Mouse (Mus musculus) erythroblast, adult 5-6 weeks (primary cell): ENCODE results near the gene Ism2. TPM values are rescaled to one million over a fixed set of nuclear protein-coding genes. Genes with fewer than 3 reads are reported as not detected.

Experiments
- ATAC-seq: replicated peaks from 2 replicates; pipeline ENCODE4 v1.8.0; 2016; ENCODE audit warnings: moderate number of reproducible peaks, mild to moderate bottlenecking, moderate TSS enrichment, inconsistent platforms; ENCODE audit not compliant: poor library complexity, low FRiP score, severe bottlenecking
- total RNA-seq, 2 experiments: library from RNA; stranded (forward) in 1 of 2; stranded (reverse) in 1 of 2; fragments of 150-400 nt in 1 of 2; fragments of 200-764, 138-1000 nt in 1 of 2; gene quantifications; 2 replicates each; pipeline versions ENCODE4 v1.2.3 to v1.2.4; 2015 to 2017; ENCODE audit warnings: low replicate concordance in 2 of 2

Gene Ism2
- total RNA-seq, 2 experiments from 2014 or later, result not detected

GRCm38 (mm10) chr12:87253878-87254277 lies 45.6 kb downstream of the Ism2 start:
- no peak for ATAC-seq

- no peak for ATAC-seq
Observed at GRCm38 (mm10) chr12:87250161-87250560, 49.3 kb downstream of the Ism2 start.

DNA sequence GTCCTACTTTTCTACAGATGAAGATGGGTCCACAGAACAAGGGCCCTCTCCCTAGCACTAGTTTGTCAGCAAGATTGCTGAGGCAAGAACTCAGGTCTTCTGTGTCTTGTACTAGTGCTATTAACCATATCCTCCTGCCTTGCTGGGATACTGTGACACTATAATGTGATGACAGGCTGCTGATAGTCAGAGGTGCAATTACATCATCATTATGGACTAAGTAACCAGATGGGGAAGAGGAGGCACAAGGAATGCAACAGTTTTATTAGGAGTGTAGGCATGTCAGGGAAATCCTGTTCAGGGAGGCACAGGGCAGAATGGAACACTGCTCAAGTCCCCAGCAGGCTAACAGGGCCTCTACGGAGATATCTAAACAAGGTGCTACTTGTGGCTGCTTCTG lies 60.9 kb downstream of the Ism2 start, which contains the start of gene Noxred1:
TSS of gene Noxred1 (minus strand) at position 101 of the 400 bp plus-strand sequence.
- ATAC-seq, result no peak

- ATAC-seq, result no peak
Observed at GRCm38 (mm10) chr12:87236882-87237483, 62.5 kb downstream of the Ism2 start.

DNA sequence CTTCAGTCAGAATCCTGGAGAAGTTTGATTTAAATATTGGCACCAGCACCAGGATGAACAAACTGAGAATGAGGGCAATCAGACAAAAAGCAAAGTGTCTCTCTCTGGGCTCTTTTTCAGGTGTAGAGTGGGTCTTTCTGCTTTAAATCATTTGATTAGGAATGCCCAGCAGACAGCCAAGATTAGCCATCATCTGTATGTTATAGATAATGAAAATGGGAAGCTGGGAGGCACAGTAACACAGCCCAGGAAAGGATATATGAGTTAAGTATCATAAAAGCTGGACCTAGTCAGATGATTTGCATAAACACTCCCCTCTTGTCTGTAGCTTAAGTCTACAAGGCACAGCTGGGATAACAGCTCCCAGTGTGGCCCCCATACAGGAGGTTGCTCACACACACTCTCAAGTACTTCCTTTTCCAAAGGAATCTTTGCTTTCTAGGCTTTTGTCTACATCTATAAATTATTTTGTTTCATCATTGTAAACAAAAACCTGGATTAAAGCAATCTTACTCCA lies 69.1 kb downstream of the Ism2 start:
- no peak for ATAC-seq

- ATAC-seq, result no peak
Observed at GRCm38 (mm10) chr12:87229633-87230032, 69.9 kb downstream of the Ism2 start.

Other genes starting within 250 kb of the Ism2 start
- not detected in 2 replicates for gene Ngb, start 197.2 kb downstream of the Ism2 start, total RNA-seq (2015; ENCODE audit: low replicate concordance)
- not detected in 2 replicates for gene Ngb, start 197.2 kb downstream of the Ism2 start, total RNA-seq (2017; ENCODE audit: low replicate concordance)
- 6.1 and 8.4 TPM in 2 replicates for gene Gstz1, start 152.5 kb downstream of the Ism2 start, total RNA-seq (2015; ENCODE audit: low replicate concordance)
- gene Gstz1, start 152.5 kb downstream of the Ism2 start, total RNA-seq (2017; ENCODE audit: low replicate concordance), result 3.8 and 5.2 TPM in 2 replicates
- 0.58 and 2.7 TPM in 2 replicates for gene Pomt2, start 151.7 kb downstream of the Ism2 start, total RNA-seq (2015; ENCODE audit: low replicate concordance)
- gene Pomt2, start 151.7 kb downstream of the Ism2 start, total RNA-seq (2017; ENCODE audit: low replicate concordance), result 1.7 and 2.1 TPM in 2 replicates
- gene Samd15, start 100.0 kb downstream of the Ism2 start, total RNA-seq (2015; ENCODE audit: low replicate concordance), result not detected in 2 replicates
- gene Samd15, start 100.0 kb downstream of the Ism2 start, total RNA-seq (2017; ENCODE audit: low replicate concordance), result 1.5 TPM in 1 of 2 replicates, not detected in the other
- gene Tmed8, start 99.3 kb downstream of the Ism2 start, total RNA-seq (2015; ENCODE audit: low replicate concordance), result 1.3 and 3.3 TPM in 2 replicates
- 1.8 and 3.0 TPM in 2 replicates for gene Tmed8, start 99.3 kb downstream of the Ism2 start, total RNA-seq (2017; ENCODE audit: low replicate concordance)
- 2.7 TPM in 1 of 2 replicates, not detected in the other for gene Noxred1, start 61.0 kb downstream of the Ism2 start, total RNA-seq (2015; ENCODE audit: low replicate concordance)
- gene Noxred1, start 61.0 kb downstream of the Ism2 start, total RNA-seq (2017; ENCODE audit: low replicate concordance), result not detected in 2 replicates
- 5.9 and 16.7 TPM in 2 replicates for gene Vipas39, start 33.4 kb downstream of the Ism2 start, total RNA-seq (2015; ENCODE audit: low replicate concordance)
- gene Vipas39, start 33.4 kb downstream of the Ism2 start, total RNA-seq (2017; ENCODE audit: low replicate concordance), result 5.9 and 6.6 TPM in 2 replicates
- gene Ahsa1, start 33.2 kb downstream of the Ism2 start, total RNA-seq (2015; ENCODE audit: low replicate concordance), result 17.9 and 19.2 TPM in 2 replicates
- 53.0 and 74.6 TPM in 2 replicates for gene Ahsa1, start 33.2 kb downstream of the Ism2 start, total RNA-seq (2017; ENCODE audit: low replicate concordance)
- gene Sptlc2, start 88.7 kb upstream of the Ism2 start, total RNA-seq (2015; ENCODE audit: low replicate concordance), result 43.7 and 57.3 TPM in 2 replicates
- 33.7 and 61.5 TPM in 2 replicates for gene Sptlc2, start 88.7 kb upstream of the Ism2 start, total RNA-seq (2017; ENCODE audit: low replicate concordance)
- 15.5 and 27.3 TPM in 2 replicates for gene Slirp, start 144.2 kb upstream of the Ism2 start, total RNA-seq (2015; ENCODE audit: low replicate concordance)
- gene Slirp, start 144.2 kb upstream of the Ism2 start, total RNA-seq (2017; ENCODE audit: low replicate concordance), result 0.85 and 21.6 TPM in 2 replicates
- 6.1 and 7.5 TPM in 2 replicates for gene Alkbh1, start 144.3 kb upstream of the Ism2 start, total RNA-seq (2015; ENCODE audit: low replicate concordance)
- gene Alkbh1, start 144.3 kb upstream of the Ism2 start, total RNA-seq (2017; ENCODE audit: low replicate concordance), result 9.8 and 15.7 TPM in 2 replicates
- gene Snw1, start 172.6 kb upstream of the Ism2 start, total RNA-seq (2015; ENCODE audit: low replicate concordance), result 12.1 and 13.8 TPM in 2 replicates
- 36.2 and 38.6 TPM in 2 replicates for gene Snw1, start 172.6 kb upstream of the Ism2 start, total RNA-seq (2017; ENCODE audit: low replicate concordance)
- not detected in 2 replicates for gene Gm5788, start 195.0 kb upstream of the Ism2 start, total RNA-seq (2015; ENCODE audit: low replicate concordance)
- gene Gm5788, start 195.0 kb upstream of the Ism2 start, total RNA-seq (2017; ENCODE audit: low replicate concordance), result not detected in 2 replicates
- not detected in 2 replicates for gene Gm8300, start 214.6 kb upstream of the Ism2 start, total RNA-seq (2015; ENCODE audit: low replicate concordance)
- gene Gm8300, start 214.6 kb upstream of the Ism2 start, total RNA-seq (2017; ENCODE audit: low replicate concordance), result not detected in 2 replicates